Mouse (Mus musculus) fat pad, adult 2 months (tissue): ENCODE measurements around the gene Metrnl.

Experiments used
- DNase-seq: peaks from one replicate; pipeline ENCODE4 v3.0.0-alpha.2; 2011; ENCODE audit warnings: low read depth, low spot score; ENCODE audit errors: extremely low read depth

Metrnl gene

GRCm38 (mm10) chr11:121726625-121727024 lies 25.3 kb downstream of the Metrnl start:
- peak; percentile 51 for DNase-seq

- no peak for DNase-seq
Observed at GRCm38 (mm10) chr11:121734184-121734583, 32.8 kb downstream of the Metrnl start.

- DNase-seq, result no peak
Observed at GRCm38 (mm10) chr11:121734892-121735291, 33.5 kb downstream of the Metrnl start.

- DNase-seq, result no peak
Observed at GRCm38 (mm10) chr11:121738616-121739015, 37.3 kb downstream of the Metrnl start.

- peak; percentile 51 for DNase-seq
Observed at GRCm38 (mm10) chr11:121740906-121741305, 39.6 kb downstream of the Metrnl start.

- peak; percentile 95 for DNase-seq
Observed at GRCm38 (mm10) chr11:121741433-121741832, 40.1 kb downstream of the Metrnl start.

- DNase-seq, result no peak
Observed at GRCm38 (mm10) chr11:121743113-121743512, 41.8 kb downstream of the Metrnl start.

- DNase-seq, result no peak
Observed at GRCm38 (mm10) chr11:121743915-121744628, 42.7 kb downstream of the Metrnl start.

GRCm38 (mm10) chr11:121746941-121747494 lies 45.7 kb downstream of the Metrnl start:
- no peak for DNase-seq

GRCm38 (mm10) chr11:121748003-121748684 lies 46.8 kb downstream of the Metrnl start:
- no peak for DNase-seq
